Mouse (Mus musculus) limb, embryonic 10.5 days (tissue): Measurements from ENCODE around the gene Tbl2. TPM values are rescaled to one million over a fixed set of nuclear protein-coding genes. Genes with fewer than 3 reads are reported as not detected.

Experiments
- DNase-seq: peaks from one replicate; pipeline ENCODE4 v3.0.0-alpha.2; 2017; ENCODE audit warnings: low spot score
- H3K27ac ChIP-seq: fragments of 300-500 bp; sonication (generic); 2 replicates; pipeline ENCODE4 v1.5.1; 2016; ENCODE audit warnings: mild to moderate bottlenecking
- H3K27me3 ChIP-seq: fragments of 300-500 bp; sonication (generic); 2 replicates; pipeline ENCODE4 v1.6.1; 2016; ENCODE audit warnings: low read depth, mild to moderate bottlenecking; ENCODE audit not compliant: poor library complexity, severe bottlenecking
- H3K36me3 ChIP-seq: fragments of 300-500 bp; sonication (generic); 2 replicates; pipeline ENCODE4 v1.6.1; 2016; ENCODE audit warnings: mild to moderate bottlenecking, moderate library complexity
- H3K4me1 ChIP-seq: fragments of 300-500 bp; sonication (generic); 2 replicates; pipeline ENCODE4 v1.6.1; 2016
- H3K4me3 ChIP-seq: fragments of 300-500 bp; sonication (generic); 2 replicates; pipeline ENCODE4 v1.5.1; 2016; ENCODE audit warnings: mild to moderate bottlenecking, moderate library complexity
- H3K9me3 ChIP-seq: fragments of 300-500 bp; sonication (generic); replicated peaks from 2 replicates; pipeline ENCODE4 v1.6.1; 2016; ENCODE audit warnings: mild to moderate bottlenecking
- WGBS: fragments of 180-500 bp; shearing (Covaris S2); methylation state at CpG from one replicate; pipeline ENCODE4 v1.1.7; 2016; 5-methylcytosine and 5-hydroxymethylcytosine counted together
- microRNA-seq: library from miRNA; unstranded; fragments of <30 nt; microRNA quantifications from one replicate; pipeline ENCODE4, GENCODE M21; 2017
- polyA plus RNA-seq: library from polyadenylated mRNA; unstranded; fragments of >200 nt; fragmentation: Nextera tagmentation; extraction: Ambion mirVana; gene quantifications from 2 replicates; pipeline ENCODE4 v1.2.1, GENCODE M21; 2016

Tbl2 gene
- polyA plus RNA-seq, 1 experiment from 2014 or later: 30.7 TPM

DNA sequence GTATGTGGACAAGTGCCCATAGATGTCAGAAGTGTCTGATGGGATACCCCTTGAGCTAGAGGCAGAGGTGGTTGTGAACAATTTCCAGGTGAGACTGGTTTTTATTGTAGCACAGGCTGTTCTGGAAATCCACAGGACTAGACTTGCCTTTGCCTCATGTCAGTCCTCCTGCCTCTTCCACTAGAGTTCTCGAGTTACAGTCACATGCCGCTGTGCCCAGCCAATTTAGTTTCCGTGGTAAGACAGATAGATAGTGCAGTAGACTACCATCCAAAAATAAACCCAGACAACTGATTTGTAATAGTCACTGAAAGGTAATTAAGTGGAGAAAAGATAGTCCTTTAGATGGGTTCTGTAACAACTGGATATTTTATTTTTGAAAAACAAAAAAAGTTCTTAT lies 53.3 kb downstream of the Tbl2 start:
- DNase-seq: no peak
- Histone ChIP-seq H3K4me3 (no peak overlapping the region), H3K9me3 (no peaks in the 10 kb centered on the region), H3K27me3 (no peaks in the 10 kb centered on the region), H3K36me3 (peaks cover 97% of the 10 kb centered on the region), H3K27ac (no peak overlapping the region), H3K4me1 (no peaks in the 10 kb centered on the region)
- WGBS: 80% methylated on average over 3 of the region's 3 CpGs

DNA sequence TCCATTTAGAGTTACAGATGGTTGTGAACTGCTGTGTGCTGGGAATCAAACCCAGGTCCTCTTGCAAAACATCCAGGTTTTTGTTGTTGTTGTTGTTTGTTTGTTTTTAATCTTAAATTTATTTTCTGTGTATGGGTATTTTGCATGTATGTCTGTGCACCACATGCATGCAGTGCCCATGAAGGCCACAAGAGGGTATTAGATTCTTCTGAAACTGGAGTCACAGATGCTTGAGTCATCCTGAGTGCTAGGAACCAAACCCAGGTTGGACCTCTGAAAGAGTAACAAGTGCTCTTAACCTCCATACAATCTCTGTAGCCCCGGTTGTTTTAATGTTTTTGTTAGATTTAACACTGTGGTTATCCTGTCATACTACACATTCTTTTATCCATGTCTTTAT lies 58.7 kb downstream of the Tbl2 start:
- no peak overlapping the region for H3K4me3 ChIP-seq
- 95% methylated on average over 1 of the region's 1 CpGs for WGBS
- H3K4me1 ChIP-seq: no peaks in the 10 kb centered on the region
- DNase-seq: no peak
- H3K27me3 ChIP-seq: no peaks in the 10 kb centered on the region
- peaks cover 98% of the 10 kb centered on the region for H3K36me3 ChIP-seq
- H3K9me3 ChIP-seq: no peaks in the 10 kb centered on the region
- no peak overlapping the region for H3K27ac ChIP-seq

Small RNA genes lying within 50 kb of the gene (microRNA-seq; reads per million reads assigned to microRNA genes)
- not detected for gene Gm25315

Other genes starting within 250 kb of the Tbl2 start
- not detected in 2 replicates for gene Tmem270, start 242.9 kb upstream of the Tbl2 start, polyA plus RNA-seq
- 2.1 and 2.3 TPM in 2 replicates for gene Cldn13, start 234.1 kb upstream of the Tbl2 start, polyA plus RNA-seq
- gene Mettl27, start 217.3 kb upstream of the Tbl2 start, polyA plus RNA-seq: 11.0 and 16.5 TPM in 2 replicates
- 9.8 and 10.0 TPM in 2 replicates for gene Cldn4, start 202.7 kb upstream of the Tbl2 start, polyA plus RNA-seq
- 8.3 and 10.3 TPM in 2 replicates for gene Cldn3, start 163.4 kb upstream of the Tbl2 start, polyA plus RNA-seq
- gene Abhd11, start 140.5 kb upstream of the Tbl2 start, polyA plus RNA-seq: 23.5 and 30.1 TPM in 2 replicates
- 7.5 and 8.1 TPM in 2 replicates for gene Stx1a, start 126.2 kb upstream of the Tbl2 start, polyA plus RNA-seq
- gene Dnajc30, start 85.5 kb upstream of the Tbl2 start, polyA plus RNA-seq: 27.7 and 30.8 TPM in 2 replicates
- gene Bud23, start 84.7 kb upstream of the Tbl2 start, polyA plus RNA-seq: 194 and 201 TPM in 2 replicates
- 8.5 and 12.7 TPM in 2 replicates for gene Vps37d, start 71.4 kb upstream of the Tbl2 start, polyA plus RNA-seq
- gene Mlxipl, start 59.8 kb upstream of the Tbl2 start, polyA plus RNA-seq: 2.5 and 5.1 TPM in 2 replicates
- 44.5 and 45.4 TPM in 2 replicates for gene Bcl7b, start 18.6 kb downstream of the Tbl2 start, polyA plus RNA-seq
- gene Baz1b, start 37.6 kb downstream of the Tbl2 start, polyA plus RNA-seq: 58.1 and 68.3 TPM in 2 replicates
- gene Fzd9, start 101.6 kb downstream of the Tbl2 start, polyA plus RNA-seq: 0.25 and 1.7 TPM in 2 replicates
- gene Fkbp6, start 200.4 kb downstream of the Tbl2 start, polyA plus RNA-seq: not detected in 2 replicates
- not detected in 2 replicates for gene Trim50, start 203.6 kb downstream of the Tbl2 start, polyA plus RNA-seq
- gene Nsun5, start 220.3 kb downstream of the Tbl2 start, polyA plus RNA-seq: 53.2 and 58.5 TPM in 2 replicates
- 23.0 and 23.4 TPM in 2 replicates for gene Pom121, start 244.9 kb downstream of the Tbl2 start, polyA plus RNA-seq